Mouse (Mus musculus): ENCODE measurements around the gene Rsl24d1. TPM values are rescaled to one million over a fixed set of nuclear protein-coding genes. Genes with fewer than 3 reads are reported as not detected.

Gene Rsl24d1
- 29.5 and 36.3 TPM in 2 replicates for polyA plus RNA-seq (2012; rRNA removed)

DNA sequence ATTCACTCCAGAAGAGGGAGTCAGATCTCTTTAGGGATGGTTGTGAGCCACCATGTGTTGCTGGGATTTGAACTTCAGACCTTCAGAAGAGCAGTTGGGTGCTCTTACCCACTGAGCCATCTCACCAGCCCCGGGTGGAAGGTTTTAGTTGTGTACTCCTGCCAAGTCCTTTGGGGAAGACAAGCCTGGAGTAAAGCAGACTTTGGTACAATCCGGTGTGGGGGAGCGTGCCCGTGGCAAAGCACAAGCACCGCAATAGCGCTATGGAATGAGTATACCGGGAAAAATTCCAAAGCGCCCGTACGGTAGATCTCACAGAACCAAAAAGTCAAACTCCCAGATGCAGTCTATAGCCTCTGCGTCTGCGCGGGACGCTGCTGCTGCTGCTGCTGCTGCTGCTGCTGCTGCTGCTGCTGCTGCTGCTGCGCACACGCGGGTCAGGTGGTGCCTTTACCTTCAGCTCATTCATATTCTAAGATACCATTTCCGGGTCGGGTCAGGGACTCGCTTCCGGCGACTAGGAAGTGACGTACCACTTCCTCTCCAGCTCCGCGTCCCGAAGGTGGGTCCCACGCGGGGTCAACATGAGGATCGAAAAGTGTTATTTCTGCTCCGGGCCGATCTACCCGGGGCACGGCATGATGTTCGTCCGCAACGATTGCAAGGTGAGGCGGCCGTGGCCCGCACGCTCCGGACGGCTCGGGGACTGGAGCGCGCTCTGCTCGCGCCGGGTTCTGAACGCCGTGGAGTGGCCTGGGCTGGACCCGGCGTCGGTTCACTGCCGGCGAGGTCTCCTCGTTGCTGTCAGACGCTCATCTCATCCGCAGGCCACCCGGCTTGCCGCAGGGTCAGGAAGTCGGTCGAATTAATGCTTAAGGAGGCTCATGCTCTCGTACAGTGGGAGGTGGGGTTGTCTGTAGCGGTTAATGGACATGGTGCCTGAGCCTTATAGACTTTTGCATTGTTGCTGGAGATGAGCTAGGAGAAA is at the start of gene Rsl24d1:
Gene Rsl24d1, plus strand, starts transcription at position 508 of the 988 bp plus-strand sequence.

DNA sequence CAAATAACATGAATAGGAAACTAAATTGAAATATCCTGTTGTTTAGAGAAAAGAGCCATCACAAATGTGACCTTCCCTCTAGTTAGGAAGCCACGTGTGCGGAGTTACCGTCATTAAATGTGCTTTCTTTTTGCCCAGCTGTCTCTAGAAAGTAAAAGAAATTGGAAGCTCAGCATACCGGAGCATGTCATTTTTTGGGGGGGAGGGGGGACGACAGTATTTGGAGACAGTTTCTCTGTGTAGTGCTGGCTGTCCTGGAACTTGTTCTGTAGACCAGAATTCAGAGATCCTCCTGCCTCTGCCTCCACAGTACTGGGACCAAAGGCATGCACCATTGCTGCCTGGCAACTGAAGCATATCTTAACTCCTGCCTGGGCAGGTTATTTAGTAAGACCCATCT is 11.7 kb upstream of the Rsl24d1 start, which contains the start of gene Khdc3:
Gene Khdc3, plus strand, starts transcription at position 301 of the 400 bp plus-strand sequence.

DNA sequence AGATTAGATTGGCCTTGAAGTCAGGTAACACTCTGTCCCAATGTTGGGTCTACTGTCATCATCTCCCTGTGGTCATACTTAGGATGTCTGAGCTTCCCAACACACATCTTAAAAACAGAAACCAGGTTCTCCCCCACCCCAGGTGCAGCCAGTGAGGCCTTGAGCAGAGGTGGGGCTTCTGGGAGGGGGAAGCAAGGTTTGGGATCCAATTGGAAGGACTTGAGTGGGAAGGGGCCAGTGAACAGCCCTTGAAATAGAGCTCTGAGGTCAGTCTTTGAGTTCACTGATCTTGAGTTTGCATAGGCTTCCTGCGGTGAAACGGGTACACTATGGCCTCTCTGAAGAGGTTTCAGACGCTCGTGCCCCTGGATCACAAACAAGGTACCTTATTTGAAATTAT is 11.0 kb upstream of the Rsl24d1 start, which contains the start of gene Gm20509:
Gene Gm20509, plus strand, starts transcription at position 290 of the 400 bp plus-strand sequence.

Other genes starting within 250 kb of the Rsl24d1 start
- 0.08 and 0.11 TPM in 2 replicates for gene Pygo1, start 187.8 kb upstream of the Rsl24d1 start, polyA plus RNA-seq (2012; rRNA removed)
- gene Dyx1c1, start 154.6 kb upstream of the Rsl24d1 start, polyA plus RNA-seq (2012; rRNA removed), result 0.11 and 0.12 TPM in 2 replicates
- gene Gm44503, start 154.6 kb upstream of the Rsl24d1 start, polyA plus RNA-seq (2012; rRNA removed), result not detected in 2 replicates
- gene Ccpg1os, start 128.0 kb upstream of the Rsl24d1 start, polyA plus RNA-seq (2012; rRNA removed), result 2.0 and 2.3 TPM in 2 replicates
- 4.0 and 4.7 TPM in 2 replicates for gene Ccpg1, start 128.0 kb upstream of the Rsl24d1 start, polyA plus RNA-seq (2012; rRNA removed)
- gene Pigb, start 73.0 kb upstream of the Rsl24d1 start, polyA plus RNA-seq (2012; rRNA removed), result 3.2 and 4.0 TPM in 2 replicates
- 2.6 and 3.3 TPM in 2 replicates for gene Rab27a, start 68.6 kb upstream of the Rsl24d1 start, polyA plus RNA-seq (2012; rRNA removed)
- gene Khdc3, start 11.6 kb upstream of the Rsl24d1 start, polyA plus RNA-seq (2012; rRNA removed), result 0.06 and 0.07 TPM in 2 replicates
- not detected in 2 replicates for gene Gm20509, start 11.0 kb upstream of the Rsl24d1 start, polyA plus RNA-seq (2012; rRNA removed)